Mouse (Mus musculus) left cerebral cortex, postnatal 4 days (tissue): ENCODE data around the gene Etaa1. TPM values are rescaled to one million over a fixed set of nuclear protein-coding genes. Genes with fewer than 3 reads are reported as not detected.
"Not testable (repeated sequence)": the region's sequence is repeated elsewhere in the genome, so short reads cannot be mapped to it uniquely, and the experiment has no call there.

Source experiments
- DNase-seq: peaks from one replicate; pipeline ENCODE4 v3.0.0-alpha.2; 2022
- intact Hi-C: fragments of 180-260 bp; cut with DNase I; formaldehyde crosslinking; loops from one replicate; pipeline ENCODE4 v1.15.1; 2025
- total RNA-seq, 2 experiments: library from RNA; stranded (reverse); gene quantifications; 2 replicates each; pipeline ENCODE4 v1.2.3; 2021

Gene Etaa1
- 1 to 10 TPM; 8.2 to 9.0 TPM for total RNA-seq

- intact Hi-C loops, result no loop called here
These were observed at the start of gene Etaa1 for GRCm38 (mm10) chr11:17953231-17954134. TSS of gene Etaa1 (minus strand) at chr11:17953875.

GRCm38 (mm10) chr11:17994151-17994550, 40.5 kb upstream of the Etaa1 start:
- intact Hi-C loops, result no loop called here
- DNase-seq, result no peak

More at GRCm38 (mm10) chr11:17953231-17954134, at the start of gene Etaa1:
- DNase-seq, result peak; percentile 96

- no peak for DNase-seq
- intact Hi-C loops, result no loop called here
These were observed 38.6 kb upstream of the Etaa1 start for GRCm38 (mm10) chr11:17992311-17992710.

GRCm38 (mm10) chr11:17983331-17983730, 29.7 kb upstream of the Etaa1 start:
- intact Hi-C loops, result no loop called here

GRCm38 (mm10) chr11:17981246-17981645, 27.6 kb upstream of the Etaa1 start:
- DNase-seq, result no peak
- intact Hi-C loops, result no loop called here

More at GRCm38 (mm10) chr11:17983331-17983730, 29.7 kb upstream of the Etaa1 start:
- no peak for DNase-seq

GRCm38 (mm10) chr11:17975581-17975980, 21.9 kb upstream of the Etaa1 start:
- DNase-seq, result no peak
- intact Hi-C loops, result no loop called here

- intact Hi-C loops, result no loop called here
- no peak for DNase-seq
These were observed 884 bp downstream of the Etaa1 start for GRCm38 (mm10) chr11:17952791-17953190.

- DNase-seq, result peak; percentile 73
- intact Hi-C loops, result no loop called here
These were observed 2.3 kb downstream of the Etaa1 start for GRCm38 (mm10) chr11:17951336-17951735.

GRCm38 (mm10) chr11:17939168-17939567, 14.5 kb downstream of the Etaa1 start:
- intact Hi-C loops, result no loop called here
- DNase-seq, result no peak

GRCm38 (mm10) chr11:17937931-17938330, 15.7 kb downstream of the Etaa1 start:
- intact Hi-C loops, result no loop called here
- DNase-seq, result no peak

GRCm38 (mm10) chr11:17917905-17918304, 35.8 kb downstream of the Etaa1 start:
- no peak for DNase-seq
- intact Hi-C loops, result no loop called here

- no peak for DNase-seq
These were observed 36.6 kb downstream of the Etaa1 start for GRCm38 (mm10) chr11:17917101-17917500.

GRCm38 (mm10) chr11:17916486-17916885, 37.2 kb downstream of the Etaa1 start:
- no peak for DNase-seq
- intact Hi-C loops, result no loop called here

More at GRCm38 (mm10) chr11:17917101-17917500, 36.6 kb downstream of the Etaa1 start:
- intact Hi-C loops, result no loop called here

- intact Hi-C loops, DNase-seq: not testable (repeated sequence)
These were observed 52.7 kb downstream of the Etaa1 start for GRCm38 (mm10) chr11:17900996-17901395.
